Mouse (Mus musculus) ES-Bruce4 (cell line): ENCODE results near the gene Col5a1.

Source experiments
- CTCF ChIP-seq: IDR thresholded peaks from one replicate; pipeline ENCODE4 v1.8.1; 2011; ENCODE audit warnings: low read depth, low read length
- EP300 ChIP-seq: IDR thresholded peaks from 2 replicates; pipeline ENCODE4 v1.6.1; 2011; ENCODE audit warnings: low read depth, low read length; ENCODE audit not compliant: insufficient read depth
- POLR2A ChIP-seq: IDR thresholded peaks from one replicate; pipeline ENCODE4 v1.8.1; 2011; ENCODE audit warnings: low read length; ENCODE audit not compliant: insufficient read depth

GRCm38 (mm10) chr2:27838112-27838511 lies 48.1 kb upstream of the Col5a1 start:
- TF ChIP-seq CTCF (no peak), POLR2A (no peak), EP300 (no peak)
